Mouse (Mus musculus): ENCODE data around the gene Unc119. TPM values are rescaled to one million over a fixed set of nuclear protein-coding genes. Genes with fewer than 3 reads are reported as not detected.

Gene Unc119
- total RNA-seq, 1 experiment from 2014 or later = 122 TPM

- no peak for ATAC-seq (replicated peaks; ENCODE audit: insufficient number of reproducible peaks, low FRiP score, low TSS enrichment, poor library complexity, severe bottlenecking)
Observed at GRCm38 (mm10) chr11:78337040-78337439, 6.2 kb upstream of the Unc119 start.

- no peak for ATAC-seq (replicated peaks; ENCODE audit: insufficient number of reproducible peaks, low FRiP score, low TSS enrichment, poor library complexity, severe bottlenecking)
Observed at GRCm38 (mm10) chr11:78341702-78342101, 1.6 kb upstream of the Unc119 start.

GRCm38 (mm10) chr11:78344328-78344889 lies 1.1 kb downstream of the Unc119 start:
- ATAC-seq (replicated peaks; ENCODE audit: insufficient number of reproducible peaks, low FRiP score, low TSS enrichment, poor library complexity, severe bottlenecking) = no peak

GRCm38 (mm10) chr11:78344890-78345715 lies 1.8 kb downstream of the Unc119 start:
- no peak for ATAC-seq (replicated peaks; ENCODE audit: insufficient number of reproducible peaks, low FRiP score, low TSS enrichment, poor library complexity, severe bottlenecking)

GRCm38 (mm10) chr11:78345801-78346200 lies 2.5 kb downstream of the Unc119 start:
- ATAC-seq (replicated peaks; ENCODE audit: insufficient number of reproducible peaks, low FRiP score, low TSS enrichment, poor library complexity, severe bottlenecking) = peak; percentile 55

GRCm38 (mm10) chr11:78346326-78347069 lies 3.2 kb downstream of the Unc119 start:
- ATAC-seq (replicated peaks; ENCODE audit: insufficient number of reproducible peaks, low FRiP score, low TSS enrichment, poor library complexity, severe bottlenecking) = no peak

GRCm38 (mm10) chr11:78347070-78347754 lies 3.9 kb downstream of the Unc119 start:
- ATAC-seq (replicated peaks; ENCODE audit: insufficient number of reproducible peaks, low FRiP score, low TSS enrichment, poor library complexity, severe bottlenecking) = no peak

GRCm38 (mm10) chr11:78347908-78348307 lies 4.6 kb downstream of the Unc119 start:
- ATAC-seq (replicated peaks; ENCODE audit: insufficient number of reproducible peaks, low FRiP score, low TSS enrichment, poor library complexity, severe bottlenecking) = peak; percentile 51

- ATAC-seq (replicated peaks; ENCODE audit: insufficient number of reproducible peaks, low FRiP score, low TSS enrichment, poor library complexity, severe bottlenecking) = no peak
Observed at GRCm38 (mm10) chr11:78348474-78348873, 5.2 kb downstream of the Unc119 start.

GRCm38 (mm10) chr11:78349441-78350358 lies 6.4 kb downstream of the Unc119 start:
- peak; percentile 36 for ATAC-seq (replicated peaks; ENCODE audit: insufficient number of reproducible peaks, low FRiP score, low TSS enrichment, poor library complexity, severe bottlenecking)

- peak; percentile 47 for ATAC-seq (replicated peaks; ENCODE audit: insufficient number of reproducible peaks, low FRiP score, low TSS enrichment, poor library complexity, severe bottlenecking)
Observed at GRCm38 (mm10) chr11:78353081-78353480, 9.8 kb downstream of the Unc119 start.

GRCm38 (mm10) chr11:78354905-78355304 lies 11.6 kb downstream of the Unc119 start:
- ATAC-seq (replicated peaks; ENCODE audit: insufficient number of reproducible peaks, low FRiP score, low TSS enrichment, poor library complexity, severe bottlenecking) = no peak

GRCm38 (mm10) chr11:78355471-78356238 lies 12.4 kb downstream of the Unc119 start:
- ATAC-seq (replicated peaks; ENCODE audit: insufficient number of reproducible peaks, low FRiP score, low TSS enrichment, poor library complexity, severe bottlenecking) = no peak

- ATAC-seq (replicated peaks; ENCODE audit: insufficient number of reproducible peaks, low FRiP score, low TSS enrichment, poor library complexity, severe bottlenecking) = no peak
Observed at GRCm38 (mm10) chr11:78358330-78359007, 15.2 kb downstream of the Unc119 start.

- peak; percentile 75 for ATAC-seq (replicated peaks; ENCODE audit: insufficient number of reproducible peaks, low FRiP score, low TSS enrichment, poor library complexity, severe bottlenecking)
Observed at GRCm38 (mm10) chr11:78360125-78360788, 17.0 kb downstream of the Unc119 start.

- ATAC-seq (replicated peaks; ENCODE audit: insufficient number of reproducible peaks, low FRiP score, low TSS enrichment, poor library complexity, severe bottlenecking) = no peak
Observed at GRCm38 (mm10) chr11:78360789-78361131, 17.5 kb downstream of the Unc119 start.
